Mouse (Mus musculus) forebrain, embryonic 14.5 days (tissue): ENCODE measurements around the gene Sco2. TPM values are rescaled to one million over a fixed set of nuclear protein-coding genes. Genes with fewer than 3 reads are reported as not detected.

Source experiments
- ATAC-seq: fragments of 200-750 bp; cut with Nextera tagmentation; 2 replicates; pipeline ENCODE4 v1.8.0; 2017; ENCODE audit warnings: mild to moderate bottlenecking, moderate library complexity
- DNase-seq: peaks from one replicate; pipeline ENCODE4 v3.0.0-alpha.2; 2015; ENCODE audit warnings: low spot score
- H3K27ac ChIP-seq: fragments of 300-500 bp; sonication (generic); 2 replicates; pipeline ENCODE4 v1.5.1; 2014; ENCODE audit warnings: low read depth, mild to moderate bottlenecking, control low read depth, low read length, moderate library complexity
- H3K27me3 ChIP-seq: fragments of 300-500 bp; sonication (generic); replicated peaks from 2 replicates; pipeline ENCODE4 v1.6.1; 2014; ENCODE audit warnings: low read length, control low read depth, mixed read lengths; ENCODE audit not compliant: control insufficient read depth, insufficient read depth
- H3K36me3 ChIP-seq: fragments of 300-500 bp; sonication (generic); 2 replicates; pipeline ENCODE4 v1.6.1; 2014; ENCODE audit warnings: low read length, control low read depth; ENCODE audit not compliant: control insufficient read depth, insufficient read depth
- H3K4me1 ChIP-seq: fragments of 300-500 bp; sonication (generic); 2 replicates; pipeline ENCODE4 v1.6.1; 2014; ENCODE audit warnings: antibody characterized with exemption, low read length, control low read depth; ENCODE audit not compliant: control insufficient read depth, insufficient read depth
- H3K4me2 ChIP-seq: fragments of 300-500 bp; sonication (generic); 2 replicates; pipeline ENCODE4 v1.6.1; 2014; ENCODE audit warnings: mild to moderate bottlenecking, control low read depth, low read length
- H3K4me3 ChIP-seq: fragments of 300-500 bp; sonication (generic); 2 replicates; pipeline ENCODE4 v1.5.1; 2014; ENCODE audit warnings: low read depth, low read length, control low read depth
- H3K9ac ChIP-seq: fragments of 300-500 bp; sonication (generic); 2 replicates; pipeline ENCODE4 v1.6.1; 2014; ENCODE audit warnings: mild to moderate bottlenecking, low read length, control low read depth, moderate library complexity
- H3K9me3 ChIP-seq: fragments of 300-500 bp; sonication (generic); replicated peaks from 2 replicates; pipeline ENCODE4 v1.6.1; 2016; ENCODE audit warnings: low read length, control low read depth, mixed read lengths; ENCODE audit not compliant: control insufficient read depth
- WGBS: fragments of 180-500 bp; shearing (Covaris S2); extraction: QIAGEN DNeasy Blood & Tissue Kit; methylation state at CpG from one replicate; pipeline ENCODE4 v1.1.7; 2014; 5-methylcytosine and 5-hydroxymethylcytosine counted together
- polyA plus RNA-seq: library from polyadenylated mRNA; unstranded; fragments of >200 nt; fragmentation: Nextera tagmentation; extraction: Ambion mirVana; gene quantifications from 2 replicates; pipeline ENCODE4 v1.2.1, GENCODE M21; 2014

Gene Sco2
- polyA plus RNA-seq, 1 experiment from 2014 or later = 16.4 TPM

DNA sequence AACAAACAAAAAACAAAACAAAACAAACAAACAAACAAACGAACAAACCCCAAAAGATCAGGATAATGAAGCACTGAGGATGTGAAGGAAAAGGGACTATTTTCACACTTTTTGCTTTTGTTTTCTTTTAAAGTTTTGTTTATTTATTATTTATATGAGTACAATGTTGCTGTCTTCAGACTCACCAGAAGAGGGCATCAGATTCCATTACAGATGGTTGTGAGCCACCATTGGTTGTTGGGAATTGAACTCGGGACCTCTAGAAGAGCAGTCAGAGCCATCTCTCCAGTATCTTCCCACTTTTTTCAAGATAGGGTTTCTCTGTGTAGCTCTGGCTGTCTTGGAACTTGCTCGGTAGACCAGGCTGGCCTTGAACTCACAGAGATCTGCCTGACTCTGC is 30.3 kb downstream of the Sco2 start:
- H3K4me3 ChIP-seq = no peak overlapping the region
- H3K27ac ChIP-seq = no peak overlapping the region
- DNase-seq (no peak), ATAC-seq (no peak)
- H3K4me2 ChIP-seq = no peak overlapping the region
- H3K36me3 ChIP-seq = no peaks in the 10 kb centered on the region
- 84% methylated on average over 3 of the region's 3 CpGs for WGBS
- H3K9ac ChIP-seq = no peak overlapping the region
- H3K9me3 ChIP-seq = no peaks in the 10 kb centered on the region
- no peaks in the 10 kb centered on the region for H3K27me3 ChIP-seq
- no peaks in the 10 kb centered on the region for H3K4me1 ChIP-seq

DNA sequence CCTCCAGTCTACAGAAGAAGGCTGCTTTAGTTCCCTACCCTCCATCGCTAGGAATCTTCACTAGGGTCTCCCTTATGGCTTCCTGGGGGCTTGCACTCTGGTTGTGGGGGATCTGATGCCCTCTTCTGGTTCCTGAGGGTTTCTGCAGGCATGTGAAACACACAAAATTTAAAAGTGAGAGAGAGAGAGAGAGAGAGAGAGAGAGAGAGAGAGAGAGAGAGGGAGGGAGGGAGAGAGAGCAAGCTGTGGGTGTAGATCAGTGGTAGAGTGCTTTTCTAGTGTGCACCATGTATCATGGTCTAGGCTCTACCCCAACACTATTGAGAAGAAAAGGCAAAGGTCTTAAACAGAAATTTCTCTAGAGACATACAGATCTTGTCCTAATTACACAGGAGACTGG is 32.0 kb downstream of the Sco2 start:
- no peak for DNase-seq
- Histone ChIP-seq H3K4me1 (no peaks in the 10 kb centered on the region), H3K9me3 (no peaks in the 10 kb centered on the region), H3K27ac (no peak overlapping the region), H3K27me3 (no peaks in the 10 kb centered on the region), H3K9ac (no peak overlapping the region), H3K4me2 (no peak overlapping the region), H3K4me3 (no peak overlapping the region), H3K36me3 (no peaks in the 10 kb centered on the region)
- ATAC-seq = no peak
- WGBS = 36% methylated on average over 1 of the region's 1 CpGs

DNA sequence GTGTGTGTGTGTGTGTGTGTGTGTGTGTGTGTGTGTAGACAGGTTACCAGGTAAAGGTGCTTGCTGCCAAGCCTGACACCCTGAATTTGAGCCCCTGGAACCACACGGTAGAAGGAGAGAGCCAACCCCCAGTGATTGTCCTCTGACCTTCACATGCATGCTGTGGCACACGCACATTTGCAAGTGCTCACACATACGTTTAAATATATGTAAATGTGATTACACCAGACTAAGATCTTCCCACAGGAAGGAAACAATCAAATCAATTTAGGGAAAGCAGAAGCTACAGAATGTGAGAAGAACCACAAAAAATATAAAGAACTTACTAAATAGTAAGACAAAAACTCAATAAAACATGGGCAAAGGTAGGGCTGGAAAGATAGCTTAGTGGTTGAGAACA is 33.5 kb downstream of the Sco2 start:
- H3K27me3 ChIP-seq = no peaks in the 10 kb centered on the region
- WGBS = 88% methylated on average over 3 of the region's 3 CpGs
- H3K36me3 ChIP-seq = no peaks in the 10 kb centered on the region
- H3K9ac ChIP-seq = no peak overlapping the region
- H3K4me3 ChIP-seq = no peak overlapping the region
- H3K27ac ChIP-seq = no peak overlapping the region
- ATAC-seq (no peak), DNase-seq (no peak)
- no peaks in the 10 kb centered on the region for H3K4me1 ChIP-seq
- H3K9me3 ChIP-seq = no peaks in the 10 kb centered on the region
- no peak overlapping the region for H3K4me2 ChIP-seq

DNA sequence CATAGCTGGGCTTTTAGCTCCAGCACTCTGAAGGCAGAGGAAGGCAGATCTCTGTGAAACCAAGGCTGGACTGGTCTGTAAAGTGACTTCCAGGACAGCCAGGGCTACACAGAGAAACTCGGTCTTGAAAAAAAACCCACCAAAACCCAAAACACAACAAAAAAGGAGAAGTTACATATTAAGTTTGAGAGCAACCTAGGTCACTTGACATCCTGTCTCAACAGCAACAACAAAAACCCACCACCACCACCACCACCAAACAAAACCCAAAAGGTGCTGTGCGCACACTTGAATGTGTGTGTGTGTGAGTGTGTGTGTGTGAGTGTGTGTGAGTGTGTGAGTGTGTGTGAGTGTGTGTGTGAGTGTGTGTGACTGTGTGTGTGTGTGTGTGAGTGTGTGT is 34.0 kb downstream of the Sco2 start:
- Histone ChIP-seq H3K27me3 (no peaks in the 10 kb centered on the region), H3K27ac (no peak overlapping the region), H3K9me3 (no peaks in the 10 kb centered on the region), H3K9ac (no peak overlapping the region), H3K4me3 (no peak overlapping the region), H3K4me1 (no peaks in the 10 kb centered on the region), H3K4me2 (no peak overlapping the region), H3K36me3 (no peaks in the 10 kb centered on the region)
- no peak for ATAC-seq
- 91% methylated on average over 2 of the region's 2 CpGs for WGBS
- no peak for DNase-seq

DNA sequence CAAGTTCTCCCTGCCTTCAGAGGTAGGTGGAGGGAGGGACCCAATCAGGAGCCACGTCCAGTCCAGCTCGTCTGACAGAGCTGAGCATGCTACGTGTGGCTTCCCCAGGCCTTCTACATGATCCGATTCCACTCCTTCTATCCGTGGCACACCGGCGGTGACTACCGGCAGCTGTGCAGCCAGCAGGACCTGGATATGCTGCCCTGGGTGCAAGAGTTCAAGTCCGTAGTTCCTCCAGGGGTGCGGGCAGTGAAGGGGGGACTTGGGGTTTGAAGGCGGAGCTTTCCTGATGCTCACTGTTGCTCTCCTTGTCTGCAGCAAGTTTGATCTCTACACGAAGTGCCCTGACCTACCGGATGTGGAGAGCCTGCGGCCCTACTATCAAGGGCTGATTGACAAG is 37.2 kb downstream of the Sco2 start:
- no peak overlapping the region for H3K4me2 ChIP-seq
- no peaks in the 10 kb centered on the region for H3K27me3 ChIP-seq
- H3K4me3 ChIP-seq = no peak overlapping the region
- no peak for ATAC-seq
- 87% methylated on average over 14 of the region's 14 CpGs for WGBS
- no peaks in the 10 kb centered on the region for H3K36me3 ChIP-seq
- H3K9me3 ChIP-seq = no peaks in the 10 kb centered on the region
- no peaks in the 10 kb centered on the region for H3K4me1 ChIP-seq
- no peak overlapping the region for H3K9ac ChIP-seq
- DNase-seq = no peak
- H3K27ac ChIP-seq = no peak overlapping the region

DNA sequence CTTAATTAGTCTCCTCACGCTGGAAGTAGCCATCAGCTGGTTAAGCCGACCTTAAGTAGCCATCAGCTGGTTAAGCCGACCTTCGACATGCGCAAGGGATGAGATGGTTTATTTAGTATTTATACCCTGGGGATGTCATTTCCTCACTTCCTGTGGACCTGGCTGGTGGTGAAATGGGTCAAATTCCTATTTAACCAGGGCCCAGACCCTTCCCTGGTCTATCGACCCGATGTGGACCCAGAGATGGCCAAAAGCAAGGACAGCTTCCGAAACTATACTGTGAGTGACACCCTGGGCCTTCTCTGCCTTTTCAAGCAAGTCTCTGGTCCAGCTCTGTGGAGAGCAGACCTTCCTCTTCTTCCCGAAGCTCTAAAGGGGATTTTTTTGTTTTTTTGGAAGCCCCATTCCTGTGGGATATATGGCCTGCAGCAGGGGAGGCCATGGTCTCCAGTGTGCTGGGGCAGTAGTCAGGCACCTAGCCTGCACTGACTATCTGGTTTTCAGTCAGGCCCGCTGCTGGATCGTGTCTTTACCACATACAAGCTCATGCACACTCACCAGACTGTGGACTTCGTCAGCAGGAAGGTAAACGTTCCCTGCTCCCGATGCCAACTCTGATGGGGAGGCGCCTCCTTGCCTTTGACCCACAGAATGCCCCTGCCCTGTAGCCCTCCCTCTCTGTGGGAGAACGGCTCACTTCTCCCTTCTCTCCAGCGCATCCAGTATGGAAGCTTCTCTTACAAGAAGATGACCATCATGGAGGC is 38.7 kb downstream of the Sco2 start:
- H3K36me3 ChIP-seq = no peaks in the 10 kb centered on the region
- H3K27ac ChIP-seq = no peak overlapping the region
- WGBS = 86% methylated on average over 17 of the region's 17 CpGs
- ATAC-seq (no peak), DNase-seq (no peak)
- no peaks in the 10 kb centered on the region for H3K4me1 ChIP-seq
- H3K9ac ChIP-seq = no peak overlapping the region
- H3K27me3 ChIP-seq = no peaks in the 10 kb centered on the region
- H3K4me2 ChIP-seq = no peak overlapping the region
- no peaks in the 10 kb centered on the region for H3K9me3 ChIP-seq
- no peak overlapping the region for H3K4me3 ChIP-seq

DNA sequence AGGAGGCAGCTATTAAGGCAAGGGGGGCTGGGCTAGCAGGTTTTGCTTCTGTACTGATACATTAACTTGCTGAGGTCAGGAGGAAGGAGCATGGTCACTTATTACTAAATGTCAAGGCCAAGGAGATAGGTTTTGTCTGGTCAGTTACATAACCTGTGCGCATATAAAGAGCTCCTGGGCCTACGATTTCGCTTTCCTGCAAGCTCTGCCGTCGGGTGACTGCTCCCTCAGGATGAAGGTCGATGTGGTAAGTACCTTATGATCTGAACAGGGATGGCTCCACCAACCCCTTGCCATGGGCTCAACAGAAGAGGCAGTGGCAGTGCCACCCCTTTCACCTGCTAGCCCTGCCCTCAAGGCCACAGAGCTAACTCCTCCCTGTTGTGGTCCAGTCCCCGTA is 39.4 kb downstream of the Sco2 start, which contains the start of gene Miox:
Gene Miox, plus strand, starts transcription at position 128 of the 400 bp plus-strand sequence.
- Histone ChIP-seq H3K9ac (no peak within 1 kb of the TSS), H3K4me1 (no peaks in the 10 kb centered on the region), H3K9me3 (no peaks in the 10 kb centered on the region), H3K27me3 (no peaks in the 10 kb centered on the region), H3K36me3 (no peaks in the 10 kb centered on the region), H3K4me3 (no peak within 1 kb of the TSS), H3K4me2 (no peak within 1 kb of the TSS), H3K27ac (no peak within 1 kb of the TSS)
- WGBS = 85% methylated on average over 7 of the region's 7 CpGs
- DNase-seq = no peak
- ATAC-seq = no peak

DNA sequence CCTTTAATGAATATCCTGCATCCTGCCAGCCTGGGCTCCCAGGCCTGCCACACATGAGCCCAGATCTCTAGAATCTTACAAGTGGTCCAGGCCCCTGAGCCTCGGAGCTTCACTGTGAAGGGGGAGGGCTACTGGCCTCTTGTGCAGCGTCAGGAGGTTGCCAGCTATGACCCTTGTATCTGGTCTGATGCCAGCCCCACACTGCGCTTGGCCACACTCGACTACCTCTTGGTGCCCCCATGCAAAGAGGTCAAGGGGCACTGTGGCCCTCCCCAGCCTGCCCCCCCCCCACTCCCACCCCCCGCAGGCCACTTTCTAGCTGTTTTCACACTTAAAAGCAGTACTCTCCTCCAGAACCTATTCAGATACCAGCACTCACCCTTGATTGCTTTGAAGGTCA is 47.2 kb downstream of the Sco2 start:
- Histone ChIP-seq H3K27ac (no peak overlapping the region), H3K4me2 (no peak overlapping the region), H3K9ac (no peak overlapping the region), H3K27me3 (0 out of 2 replicates have a peak, but pooled peaks cover 7% of the 10 kb centered on the region), H3K36me3 (no peaks in the 10 kb centered on the region), H3K4me3 (no peak overlapping the region), H3K9me3 (no peaks in the 10 kb centered on the region), H3K4me1 (no peaks in the 10 kb centered on the region)
- 65% methylated on average over 5 of the region's 5 CpGs for WGBS
- DNase-seq = no peak
- no peak for ATAC-seq

DNA sequence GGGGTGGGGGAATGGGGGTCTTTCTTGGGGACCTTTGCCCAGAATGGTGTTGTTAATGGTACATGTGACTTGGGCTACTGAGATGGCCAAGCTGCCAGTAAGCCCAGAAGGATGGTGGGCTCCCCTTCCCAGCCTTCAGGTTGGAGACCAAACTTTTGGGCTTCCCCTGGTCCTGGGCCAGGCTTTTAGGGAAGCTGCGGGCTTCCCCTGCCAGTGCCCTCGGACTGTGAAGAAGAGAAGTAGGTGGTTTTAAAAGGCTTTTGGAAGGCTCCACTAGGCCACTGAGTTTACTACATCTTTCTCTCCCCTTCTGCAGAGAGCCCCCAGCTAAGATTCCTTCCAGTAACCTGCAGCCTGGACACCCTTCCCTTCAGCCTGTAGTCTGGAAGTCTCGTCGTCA is 50.0 kb downstream of the Sco2 start:
- no peak for DNase-seq
- 91% methylated on average over 4 of the region's 4 CpGs for WGBS
- no peak for ATAC-seq

More for the DNA sequence above, 50.0 kb downstream of the Sco2 start:
- Histone ChIP-seq H3K9ac (no peak overlapping the region), H3K4me2 (no peak overlapping the region), H3K4me3 (no peak overlapping the region), H3K4me1 (no peaks in the 10 kb centered on the region), H3K27ac (no peak overlapping the region), H3K9me3 (no peaks in the 10 kb centered on the region), H3K36me3 (no peaks in the 10 kb centered on the region), H3K27me3 (0 out of 2 replicates have a peak, but pooled peaks cover 7% of the 10 kb centered on the region)
